Mouse (Mus musculus): Measurements from ENCODE around the gene Gm37419. TPM values are rescaled to one million over a fixed set of nuclear protein-coding genes. Genes with fewer than 3 reads are reported as not detected.

The Gm37419 gene
- total and polyA plus RNA-seq, 3 experiments: not detected

DNA sequence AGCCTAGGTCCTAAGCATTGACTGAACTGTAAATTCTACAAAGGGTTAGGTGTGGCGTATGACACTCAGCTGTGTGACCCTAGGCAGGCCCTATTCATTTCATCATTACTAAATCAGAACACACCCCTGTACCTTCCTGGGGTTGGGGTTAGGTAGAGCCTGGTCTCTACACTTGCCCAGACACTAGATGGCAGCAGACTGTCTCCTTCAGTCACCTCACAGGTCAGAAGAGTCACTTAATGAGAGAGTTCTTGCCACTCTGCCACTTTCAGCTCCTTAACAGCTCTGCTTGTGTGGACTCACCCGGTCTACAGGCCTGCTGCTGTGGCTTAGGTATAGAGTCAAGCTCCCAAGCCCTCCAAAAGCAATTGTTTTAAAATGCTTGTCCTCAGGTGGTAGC is 25.9 kb upstream of the Gm37419 start:
- Histone ChIP-seq H3K9me3 (replicated peaks; ENCODE audit: insufficient read depth, low read length) (no peaks in the 10 kb centered on the region), H3K27ac (ENCODE audit: control insufficient read depth, low read depth, low read length) (no peak overlapping the region), H3K36me3 (ENCODE audit: control insufficient read depth in 1 of 2, insufficient read depth in 2 of 2, low read length in 2 of 2) (no peaks in the 10 kb centered on the region), H3K9ac (ENCODE audit: control insufficient read depth, low read depth, low read length, poor library complexity, severe bottlenecking) (no peak overlapping the region), H3K4me3 (ENCODE audit: control insufficient read depth in 1 of 2, insufficient read depth in 1 of 2, low read depth in 2 of 2, low read length in 2 of 2) (no peak overlapping the region), H3K4me1 (ENCODE audit: control insufficient read depth in 1 of 2, insufficient read depth in 2 of 2, low read length in 2 of 2) (no peaks in the 10 kb centered on the region), H3K27me3 (ENCODE audit: control insufficient read depth in 1 of 2, insufficient read depth in 2 of 2, low read length in 2 of 2) (no peaks in the 10 kb centered on the region), H3K79me2 (ENCODE audit: control insufficient read depth, insufficient read depth, low read length, poor library complexity) (no peaks in the 10 kb centered on the region)
- TF ChIP-seq MAZ (IDR thresholded peaks at IDR 0.05; ENCODE audit: low read depth, low read length): no peak
- no peak for TF ChIP-seq CHD2 (IDR thresholded peaks at IDR 0.05; ENCODE audit: low read length)
- no peak for TF ChIP-seq MXI1 (IDR thresholded peaks at IDR 0.05; ENCODE audit: low read depth, low read length)
- TF ChIP-seq TAL1 (IDR thresholded peaks at IDR 0.05; ENCODE audit: low read length): no peak
- TF ChIP-seq UBTF (IDR thresholded peaks at IDR 0.05; ENCODE audit: borderline replicate concordance, insufficient read depth, low read depth, low read length): no peak
- no peak for TF ChIP-seq CTCF (IDR thresholded peaks at IDR 0.05 in 2 of 3, conservative IDR thresholded peaks at IDR 0.05 in 1 of 3; ENCODE audit: control insufficient read depth in 1 of 3, insufficient read depth in 1 of 3, low read depth in 2 of 3, low read length in 3 of 3, poor library complexity in 1 of 3, severe bottlenecking in 1 of 3)
- TF ChIP-seq MEF2A (IDR thresholded peaks at IDR 0.05; ENCODE audit: extremely low read depth, insufficient replicate concordance, low read depth, low read length, poor library complexity, severe bottlenecking): no peak
- no peak for TF ChIP-seq MYC (IDR thresholded peaks at IDR 0.05; ENCODE audit: low read depth, low read length)
- TF ChIP-seq ZMIZ1 (IDR thresholded peaks at IDR 0.05; ENCODE audit: low read depth, low read length): no peak
- no peak for TF ChIP-seq NRF1 (IDR thresholded peaks at IDR 0.05; ENCODE audit: insufficient read depth, low read depth, low read length, poor library complexity, severe bottlenecking)
- TF ChIP-seq POLR2A (IDR thresholded peaks at IDR 0.05; ENCODE audit: control insufficient read depth in 1 of 2, insufficient read depth in 1 of 2, low read depth in 1 of 2, low read length in 2 of 2, poor library complexity in 1 of 2): no peak
- no peak for TF ChIP-seq RCOR1 (IDR thresholded peaks at IDR 0.05; ENCODE audit: low read depth, low read length)
- no peak for TF ChIP-seq ZKSCAN1 (IDR thresholded peaks at IDR 0.05; ENCODE audit: low read depth, low read length)
- no peak for TF ChIP-seq USF2 (IDR thresholded peaks at IDR 0.05; ENCODE audit: borderline replicate concordance in 1 of 2, insufficient read depth in 1 of 2, low read depth in 1 of 2, low read length in 2 of 2)
- DNase-seq (ENCODE audit: low read depth, low spot score): no peak

DNA sequence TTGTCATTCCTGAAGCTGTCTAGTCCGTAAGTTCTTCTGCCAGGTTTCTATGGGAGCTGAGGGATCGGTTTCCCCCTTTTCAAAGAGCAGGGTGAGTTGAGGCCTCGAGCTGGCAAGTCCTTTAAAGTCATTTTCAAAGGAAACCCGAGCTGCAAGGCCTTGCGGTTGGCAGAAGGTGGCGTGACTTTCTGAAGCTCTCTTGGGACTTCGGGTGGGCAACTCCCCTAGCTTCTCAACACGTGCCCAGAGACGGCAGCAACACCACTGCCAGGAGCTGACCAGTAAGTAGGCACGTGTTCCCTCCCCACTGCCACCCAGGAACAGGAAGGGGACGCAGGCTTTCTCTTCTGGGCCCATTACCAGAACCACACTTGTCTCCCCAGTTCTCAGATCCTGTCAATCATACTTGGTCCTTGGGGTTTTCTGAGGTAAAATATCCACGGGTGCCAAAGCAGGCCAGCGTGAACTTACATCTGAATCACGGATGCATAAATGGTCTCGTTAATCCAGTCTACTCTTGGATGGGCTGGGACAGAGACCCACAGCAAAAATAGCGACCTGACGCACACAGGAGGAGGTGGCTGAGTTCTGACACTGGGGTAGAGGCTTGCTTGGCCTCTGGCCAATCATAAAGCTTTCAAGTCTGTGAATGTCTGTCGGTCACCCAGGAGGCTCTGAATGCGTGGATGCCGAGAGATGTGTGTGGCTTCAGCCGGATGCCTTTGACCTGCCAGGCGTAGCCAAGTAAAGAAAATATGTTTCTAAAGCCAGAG is 24.2 kb upstream of the Gm37419 start:
- TF ChIP-seq USF1 (IDR thresholded peaks at IDR 0.05; ENCODE audit: low read depth, low read length) (no peak), ZKSCAN1 (IDR thresholded peaks at IDR 0.05; ENCODE audit: low read depth, low read length) (no peak)
- Histone ChIP-seq H3K4me3 (ENCODE audit: control insufficient read depth in 1 of 2, insufficient read depth in 1 of 2, low read depth in 2 of 2, low read length in 2 of 2) (no peak overlapping the region), H3K36me3 (ENCODE audit: control insufficient read depth in 1 of 2, insufficient read depth in 2 of 2, low read length in 2 of 2) (no peaks in the 10 kb centered on the region), H3K9me3 (replicated peaks; ENCODE audit: insufficient read depth, low read length) (no peaks in the 10 kb centered on the region), H3K79me2 (ENCODE audit: control insufficient read depth, insufficient read depth, low read length, poor library complexity) (no peaks in the 10 kb centered on the region), H3K9ac (ENCODE audit: control insufficient read depth, low read depth, low read length, poor library complexity, severe bottlenecking) (no peak overlapping the region), H3K27me3 (ENCODE audit: control insufficient read depth in 1 of 2, insufficient read depth in 2 of 2, low read length in 2 of 2) (no peaks in the 10 kb centered on the region), H3K27ac (ENCODE audit: control insufficient read depth, low read depth, low read length) (no peak overlapping the region), H3K4me1 (ENCODE audit: control insufficient read depth in 1 of 2, insufficient read depth in 2 of 2, low read length in 2 of 2) (no peaks in the 10 kb centered on the region)
- DNase-seq (ENCODE audit: low read depth, low spot score): no peak

Measured in MEL (cell line).